In genomic region chr9:75534431-75534962, GRCm38 (mm10) we compare ENCODE assay signal across 14 mouse cellular contexts.
"Had no signal": no experiment of that assay in that cellular context is flagged by ENCODE, and none has a peak within 500 bp of the region (broad histone marks: within the 10 kb centered on the region; RNA-seq: fewer than 3 reads in every experiment).

No protein-coding gene starts in this region.

- H3K4me2 ChIP-seq: limb, embryonic 13.5 days; lung, embryonic 14.5 days; midbrain, embryonic 12.5 days; neural tube, embryonic 15.5 days had no signal

- H3K27me3 ChIP-seq: limb, embryonic 13.5 days; midbrain, embryonic 12.5 days; neural tube, embryonic 15.5 days had no signal

- H3K4me1 ChIP-seq: midbrain, embryonic 12.5 days; neural tube, embryonic 15.5 days had no signal

- ATAC-seq: midbrain, embryonic 16.5 days had no signal

- H3K9me3 ChIP-seq: limb, embryonic 13.5 days; midbrain, embryonic 12.5 days; neural tube, embryonic 15.5 days had no signal

- H3K9ac ChIP-seq: limb, embryonic 13.5 days; liver, embryonic 14.5 days; lung, embryonic 14.5 days; midbrain, embryonic 12.5 days; neural tube, embryonic 15.5 days had no signal

- H3K4me3 ChIP-seq: layer of hippocampus, adult 2 months; limb, embryonic 13.5 days; midbrain, embryonic 12.5 days; neural tube, embryonic 15.5 days had no signal

- H3K36me3 ChIP-seq: midbrain, embryonic 12.5 days had no signal

- DNase-seq: kidney, adult 2 months; kidney, postnatal 25 days; left cerebral cortex, postnatal 4 days; lung, embryonic 14.5 days; right cerebral cortex, adult 18-20 months; right cerebral cortex, postnatal 25 days; thymus, adult 2 months; thymus, postnatal 25 days had no signal

- H3K27ac ChIP-seq: layer of hippocampus, adult 2 months; limb, embryonic 13.5 days; liver, embryonic 14.5 days; midbrain, embryonic 12.5 days; neural tube, embryonic 15.5 days had no signal
